Mouse (Mus musculus): ENCODE data around the gene Prickle2. TPM values are rescaled to one million over a fixed set of nuclear protein-coding genes. Genes with fewer than 3 reads are reported as not detected.

Prickle2 gene
- total and polyA plus RNA-seq, 3 experiments: 0.05 TPM; not detected in 2

- no peaks in the 10 kb centered on the region for H3K4me1 ChIP-seq (ENCODE audit: insufficient read depth, low read depth, low read length)
- TF ChIP-seq GATA1 (IDR thresholded peaks at IDR 0.05; ENCODE audit: borderline replicate concordance, low read length) (no peak), CTCF (IDR thresholded peaks at IDR 0.05; ENCODE audit: low read depth, low read length) (no peak), POLR2AphosphoS5 (IDR thresholded peaks at IDR 0.05; ENCODE audit: insufficient replicate concordance, low read depth, low read length) (no peak), TAL1 (conservative IDR thresholded peaks at IDR 0.05; ENCODE audit: low read depth, low read length) (no peak)
- H3K9me3 ChIP-seq (replicated peaks): peaks cover 6% of the 10 kb centered on the region; the same call in 1 of the 2 replicates
- H3K4me3 ChIP-seq (ENCODE audit: low read depth, low read length): no peak overlapping the region
- H3K36me3 ChIP-seq (replicated peaks): no peaks in the 10 kb centered on the region
- no peak for DNase-seq (ENCODE audit: low spot score)
- H3K27me3 ChIP-seq (ENCODE audit: insufficient read depth, low read length): no peaks in the 10 kb centered on the region
- ATAC-seq (ENCODE audit: extremely low read depth, insufficient number of reproducible peaks, low FRiP score, poor library complexity, severe bottlenecking): no peak
Measured at GRCm38 (mm10) chr6:92663885-92664284, 42.1 kb downstream of the Prickle2 start.

- DNase-seq (ENCODE audit: low spot score) (no peak), ATAC-seq (ENCODE audit: extremely low read depth, insufficient number of reproducible peaks, low FRiP score, poor library complexity, severe bottlenecking) (no peak)
- Histone ChIP-seq H3K27me3 (ENCODE audit: insufficient read depth, low read length) (no peaks in the 10 kb centered on the region), H3K4me3 (ENCODE audit: low read depth, low read length) (no peak overlapping the region), H3K36me3 (replicated peaks) (no peaks in the 10 kb centered on the region), H3K9me3 (replicated peaks) (peaks cover 6% of the 10 kb centered on the region; the same call in 1 of the 2 replicates), H3K4me1 (ENCODE audit: insufficient read depth, low read depth, low read length) (no peaks in the 10 kb centered on the region)
- no peak for TF ChIP-seq GATA2 (IDR thresholded peaks at IDR 0.05; ENCODE audit: borderline replicate concordance, low read depth, low read length)
- TF ChIP-seq TAL1 (conservative IDR thresholded peaks at IDR 0.05; ENCODE audit: low read depth, low read length): no peak
- TF ChIP-seq POLR2AphosphoS5 (IDR thresholded peaks at IDR 0.05; ENCODE audit: insufficient replicate concordance, low read depth, low read length): no peak
- TF ChIP-seq GATA1 (IDR thresholded peaks at IDR 0.05; ENCODE audit: borderline replicate concordance, low read length): no peak
- no peak for TF ChIP-seq CTCF (IDR thresholded peaks at IDR 0.05; ENCODE audit: low read depth, low read length)
Measured at GRCm38 (mm10) chr6:92663433-92663832, 42.5 kb downstream of the Prickle2 start.

- Histone ChIP-seq H3K9me3 (replicated peaks) (0 out of 2 replicates have a peak, but pooled peaks cover 2% of the 10 kb centered on the region), H3K4me1 (ENCODE audit: insufficient read depth, low read depth, low read length) (no peaks in the 10 kb centered on the region), H3K27me3 (ENCODE audit: insufficient read depth, low read length) (no peaks in the 10 kb centered on the region), H3K36me3 (replicated peaks) (no peaks in the 10 kb centered on the region), H3K4me3 (ENCODE audit: low read depth, low read length) (no peak overlapping the region)
- no peak for DNase-seq (ENCODE audit: low spot score)
- no peak for TF ChIP-seq GATA2 (IDR thresholded peaks at IDR 0.05; ENCODE audit: borderline replicate concordance, low read depth, low read length)
- TF ChIP-seq POLR2AphosphoS5 (IDR thresholded peaks at IDR 0.05; ENCODE audit: insufficient replicate concordance, low read depth, low read length): no peak
- TF ChIP-seq GATA1 (IDR thresholded peaks at IDR 0.05; ENCODE audit: borderline replicate concordance, low read length): no peak
- TF ChIP-seq CTCF (IDR thresholded peaks at IDR 0.05; ENCODE audit: low read depth, low read length): no peak
- no peak for TF ChIP-seq TAL1 (conservative IDR thresholded peaks at IDR 0.05; ENCODE audit: low read depth, low read length)
- ATAC-seq (ENCODE audit: extremely low read depth, insufficient number of reproducible peaks, low FRiP score, poor library complexity, severe bottlenecking): no peak
Measured at GRCm38 (mm10) chr6:92649063-92649462, 56.9 kb downstream of the Prickle2 start.

GRCm38 (mm10) chr6:92648571-92648970 is 57.4 kb downstream of the Prickle2 start:
- no peak for DNase-seq (ENCODE audit: low spot score)
- no peaks in the 10 kb centered on the region for H3K4me1 ChIP-seq (ENCODE audit: insufficient read depth, low read depth, low read length)
- 0 out of 2 replicates have a peak, but pooled peaks cover 2% of the 10 kb centered on the region for H3K9me3 ChIP-seq (replicated peaks)
- ATAC-seq (ENCODE audit: extremely low read depth, insufficient number of reproducible peaks, low FRiP score, poor library complexity, severe bottlenecking): no peak
- no peak overlapping the region for H3K4me3 ChIP-seq (ENCODE audit: low read depth, low read length)
- TF ChIP-seq TAL1 (conservative IDR thresholded peaks at IDR 0.05; ENCODE audit: low read depth, low read length): no peak
- TF ChIP-seq POLR2AphosphoS5 (IDR thresholded peaks at IDR 0.05; ENCODE audit: insufficient replicate concordance, low read depth, low read length): no peak
- no peak for TF ChIP-seq CTCF (IDR thresholded peaks at IDR 0.05; ENCODE audit: low read depth, low read length)
- TF ChIP-seq GATA1 (IDR thresholded peaks at IDR 0.05; ENCODE audit: borderline replicate concordance, low read length): no peak
- TF ChIP-seq GATA2 (IDR thresholded peaks at IDR 0.05; ENCODE audit: borderline replicate concordance, low read depth, low read length): no peak
- H3K36me3 ChIP-seq (replicated peaks): no peaks in the 10 kb centered on the region
- no peaks in the 10 kb centered on the region for H3K27me3 ChIP-seq (ENCODE audit: insufficient read depth, low read length)

- TF ChIP-seq GATA1 (IDR thresholded peaks at IDR 0.05; ENCODE audit: borderline replicate concordance, low read length) (no peak), POLR2AphosphoS5 (IDR thresholded peaks at IDR 0.05; ENCODE audit: insufficient replicate concordance, low read depth, low read length) (no peak), GATA2 (IDR thresholded peaks at IDR 0.05; ENCODE audit: borderline replicate concordance, low read depth, low read length) (no peak), TAL1 (conservative IDR thresholded peaks at IDR 0.05; ENCODE audit: low read depth, low read length) (no peak), CTCF (IDR thresholded peaks at IDR 0.05; ENCODE audit: low read depth, low read length) (no peak)
- Histone ChIP-seq H3K4me1 (ENCODE audit: insufficient read depth, low read depth, low read length) (no peaks in the 10 kb centered on the region), H3K9me3 (replicated peaks) (no peaks in the 10 kb centered on the region), H3K36me3 (replicated peaks) (no peaks in the 10 kb centered on the region), H3K4me3 (ENCODE audit: low read depth, low read length) (no peak overlapping the region), H3K27me3 (ENCODE audit: insufficient read depth, low read length) (no peaks in the 10 kb centered on the region)
- no peak for ATAC-seq (ENCODE audit: extremely low read depth, insufficient number of reproducible peaks, low FRiP score, poor library complexity, severe bottlenecking)
- no peak for DNase-seq (ENCODE audit: low spot score)
Measured at GRCm38 (mm10) chr6:92642929-92643328, 63.0 kb downstream of the Prickle2 start.

- Histone ChIP-seq H3K36me3 (replicated peaks) (no peaks in the 10 kb centered on the region), H3K9me3 (replicated peaks) (no peaks in the 10 kb centered on the region), H3K27me3 (ENCODE audit: insufficient read depth, low read length) (no peaks in the 10 kb centered on the region), H3K4me1 (ENCODE audit: insufficient read depth, low read depth, low read length) (no peaks in the 10 kb centered on the region), H3K4me3 (ENCODE audit: low read depth, low read length) (no peak overlapping the region)
- no peak for TF ChIP-seq GATA1 (IDR thresholded peaks at IDR 0.05; ENCODE audit: borderline replicate concordance, low read length)
- DNase-seq (ENCODE audit: low spot score) (no peak), ATAC-seq (ENCODE audit: extremely low read depth, insufficient number of reproducible peaks, low FRiP score, poor library complexity, severe bottlenecking) (no peak)
Measured at GRCm38 (mm10) chr6:92641956-92642355, 64.0 kb downstream of the Prickle2 start.

GRCm38 (mm10) chr6:92640896-92641295 is 65.1 kb downstream of the Prickle2 start:
- DNase-seq (ENCODE audit: low spot score): no peak
- no peak for TF ChIP-seq GATA1 (IDR thresholded peaks at IDR 0.05; ENCODE audit: borderline replicate concordance, low read length)
- TF ChIP-seq TAL1 (conservative IDR thresholded peaks at IDR 0.05; ENCODE audit: low read depth, low read length): no peak
- no peak for TF ChIP-seq POLR2AphosphoS5 (IDR thresholded peaks at IDR 0.05; ENCODE audit: insufficient replicate concordance, low read depth, low read length)
- no peak for TF ChIP-seq CTCF (IDR thresholded peaks at IDR 0.05; ENCODE audit: low read depth, low read length)
- no peak for TF ChIP-seq GATA2 (IDR thresholded peaks at IDR 0.05; ENCODE audit: borderline replicate concordance, low read depth, low read length)
- Histone ChIP-seq H3K4me3 (ENCODE audit: low read depth, low read length) (no peak overlapping the region), H3K9me3 (replicated peaks) (no peaks in the 10 kb centered on the region), H3K36me3 (replicated peaks) (no peaks in the 10 kb centered on the region), H3K27me3 (ENCODE audit: insufficient read depth, low read length) (no peaks in the 10 kb centered on the region), H3K4me1 (ENCODE audit: insufficient read depth, low read depth, low read length) (no peaks in the 10 kb centered on the region)
- no peak for ATAC-seq (ENCODE audit: extremely low read depth, insufficient number of reproducible peaks, low FRiP score, poor library complexity, severe bottlenecking)

Measured in G1E (cell line).